Mouse (Mus musculus): Measurements from ENCODE around the gene Gna11. TPM values are rescaled to one million over a fixed set of nuclear protein-coding genes. Genes with fewer than 3 reads are reported as not detected.

Gna11 gene
- polyA plus RNA-seq, 2 experiments: 89.1 to 97.4 TPM

DNA sequence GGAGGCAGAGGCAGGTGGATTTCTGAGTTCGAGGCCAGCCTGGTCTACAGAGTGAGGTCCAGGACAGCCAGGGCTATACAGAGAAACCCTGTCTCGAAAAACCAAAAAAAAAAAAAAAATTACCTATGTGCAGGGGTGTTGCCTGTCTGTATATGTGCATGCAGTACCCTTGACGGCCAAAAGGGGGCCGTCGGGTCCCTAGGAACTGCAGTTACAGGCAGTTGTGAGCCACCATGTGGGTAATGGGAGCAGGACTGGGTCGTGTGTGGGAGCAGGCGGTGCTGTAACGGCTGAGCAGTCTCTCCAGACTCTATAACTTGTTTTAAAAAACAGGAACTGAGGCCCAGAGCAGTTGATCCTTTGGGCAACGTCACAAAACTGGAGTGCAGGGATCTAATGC lies 61.0 kb downstream of the Gna11 start:
- H3K27me3 ChIP-seq (ENCODE audit: control insufficient read depth, insufficient read depth, low read length): peaks cover 20% of the 10 kb centered on the region
- H3K9me3 ChIP-seq (ENCODE audit: control insufficient read depth, low read length): no peaks in the 10 kb centered on the region
- H3K4me1 ChIP-seq (ENCODE audit: control insufficient read depth, insufficient read depth, low read length): no peaks in the 10 kb centered on the region
- WGBS: 24% methylated on average over 9 of the region's 9 CpGs
- H3K4me2 ChIP-seq (replicated peaks; ENCODE audit: low read depth, low read length, severe bottlenecking): no peak overlapping the region
- no peak overlapping the region for H3K27ac ChIP-seq (replicated peaks; ENCODE audit: low read depth, low read length)
- H3K9ac ChIP-seq (ENCODE audit: low read depth, low read length, severe bottlenecking): no peak overlapping the region
- DNase-seq (ENCODE audit: low spot score): no peak
- ATAC-seq (ENCODE audit: low FRiP score, low read depth): no peak
- peaks cover 28% of the 10 kb centered on the region for H3K36me3 ChIP-seq (ENCODE audit: control insufficient read depth, insufficient read depth, low read length)
- H3K4me3 ChIP-seq (replicated peaks; ENCODE audit: low read length): no peak overlapping the region
- no peak for TF ChIP-seq POLR2A (IDR thresholded peaks at IDR 0.05; ENCODE audit: borderline replicate concordance, extremely low read depth, insufficient read depth, insufficient read length)

- H3K27ac ChIP-seq (replicated peaks; ENCODE audit: low read depth, low read length): no peak within 1 kb of the TSS
- no peaks in the 10 kb centered on the region for H3K9me3 ChIP-seq (ENCODE audit: control insufficient read depth, low read length)
- WGBS: 1% methylated on average over 25 of the region's 36 CpGs
- ATAC-seq (ENCODE audit: low FRiP score, low read depth): peak; percentile 53
- peaks cover 20% of the 10 kb centered on the region for H3K27me3 ChIP-seq (ENCODE audit: control insufficient read depth, insufficient read depth, low read length)
- H3K4me3 ChIP-seq (replicated peaks; ENCODE audit: low read length): peak within 1 kb of the TSS; percentile 48
- no peak for TF ChIP-seq POLR2A (IDR thresholded peaks at IDR 0.05; ENCODE audit: borderline replicate concordance, extremely low read depth, insufficient read depth, insufficient read length)
- H3K9ac ChIP-seq (ENCODE audit: low read depth, low read length, severe bottlenecking): peak within 1 kb of the TSS; percentile 55
- H3K4me2 ChIP-seq (replicated peaks; ENCODE audit: low read depth, low read length, severe bottlenecking): peak within 1 kb of the TSS; percentile 83
- no peak for DNase-seq (ENCODE audit: low spot score)
- no peaks in the 10 kb centered on the region for H3K4me1 ChIP-seq (ENCODE audit: control insufficient read depth, insufficient read depth, low read length)
- peaks cover 13% of the 10 kb centered on the region for H3K36me3 ChIP-seq (ENCODE audit: control insufficient read depth, insufficient read depth, low read length)
Measured at GRCm38 (mm10) chr10:81482533-81482889, 62.5 kb downstream of the Gna11 start, which contains the start of gene Celf5. Celf5 (minus strand) TSS chr10:81482709.

DNA sequence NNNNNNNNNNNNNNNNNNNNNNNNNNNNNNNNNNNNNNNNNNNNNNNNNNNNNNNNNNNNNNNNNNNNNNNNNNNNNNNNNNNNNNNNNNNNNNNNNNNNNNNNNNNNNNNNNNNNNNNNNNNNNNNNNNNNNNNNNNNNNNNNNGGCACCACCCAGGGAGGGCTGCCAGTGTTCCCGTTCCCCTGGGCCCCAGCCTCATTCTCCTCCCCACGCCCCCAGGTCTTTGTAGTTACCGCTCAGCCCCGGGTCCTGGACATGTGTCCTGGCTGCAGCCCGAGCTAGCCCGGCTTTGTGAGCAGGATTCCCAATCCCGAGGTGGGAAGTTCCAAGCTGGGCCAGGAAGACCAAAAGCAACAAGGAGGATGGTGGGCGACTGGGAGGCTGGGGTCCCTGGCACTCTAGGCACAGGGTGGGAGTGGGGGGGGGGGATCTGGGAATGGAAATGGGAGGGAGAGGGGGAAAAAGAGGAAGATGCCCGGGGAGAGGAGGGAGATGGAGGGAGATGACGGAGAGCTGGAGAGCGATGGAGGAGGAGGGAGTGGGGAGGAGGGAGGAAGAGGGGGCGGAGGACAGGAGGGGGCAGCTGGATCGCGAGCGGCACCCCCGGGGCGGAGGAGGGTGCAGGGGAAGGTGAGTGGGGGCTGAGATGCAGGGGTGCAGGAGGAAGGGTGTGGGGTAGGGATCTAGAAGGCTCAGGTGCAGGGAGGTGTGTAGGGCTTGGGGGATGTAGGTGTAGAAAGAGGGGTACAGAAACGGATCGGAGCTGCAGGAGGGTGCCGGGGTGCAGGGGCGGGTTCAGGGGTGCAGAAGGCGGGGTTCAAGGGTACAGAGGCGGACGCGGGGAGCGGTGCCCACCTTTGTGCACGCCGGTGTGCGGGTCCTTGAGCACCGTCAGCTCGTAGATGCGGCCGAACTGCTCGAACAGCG lies 63.1 kb downstream of the Gna11 start:
- ATAC-seq (ENCODE audit: low FRiP score, low read depth): 0 out of 2 replicates have a peak, but pooled peaks have one; percentile 3

More for the DNA sequence above, 63.1 kb downstream of the Gna11 start:
- no peak for DNase-seq (ENCODE audit: low spot score)
- no peaks in the 10 kb centered on the region for H3K9me3 ChIP-seq (ENCODE audit: control insufficient read depth, low read length)
- peak overlapping the region; percentile 48 for H3K4me3 ChIP-seq (replicated peaks; ENCODE audit: low read length)
- peak overlapping the region; percentile 55 for H3K9ac ChIP-seq (ENCODE audit: low read depth, low read length, severe bottlenecking)
- peaks cover 20% of the 10 kb centered on the region for H3K27me3 ChIP-seq (ENCODE audit: control insufficient read depth, insufficient read depth, low read length)
- no peaks in the 10 kb centered on the region for H3K4me1 ChIP-seq (ENCODE audit: control insufficient read depth, insufficient read depth, low read length)
- H3K4me2 ChIP-seq (replicated peaks; ENCODE audit: low read depth, low read length, severe bottlenecking): peak overlapping the region; percentile 83
- peaks cover 6% of the 10 kb centered on the region; the same call in 1 of the 2 replicates for H3K36me3 ChIP-seq (ENCODE audit: control insufficient read depth, insufficient read depth, low read length)
- TF ChIP-seq POLR2A (IDR thresholded peaks at IDR 0.05; ENCODE audit: borderline replicate concordance, extremely low read depth, insufficient read depth, insufficient read length): no peak
- 3% methylated on average over 35 of the region's 35 CpGs for WGBS
- no peak overlapping the region for H3K27ac ChIP-seq (replicated peaks; ENCODE audit: low read depth, low read length)

Small RNA genes lying within 50 kb of the gene (microRNA-seq; reads per million reads assigned to microRNA genes)
- not detected for gene Gm25595

Other genes with a start within 250 kb of the Gna11 start
- gene Cactin, start 224.1 kb downstream of the Gna11 start, polyA plus RNA-seq (2012; rRNA removed): 46.5 and 50.0 TPM in 2 replicates
- gene Cactin, start 224.1 kb downstream of the Gna11 start, polyA plus RNA-seq (2014; fragmentation: Nextera tagmentation; extraction: Ambion mirVana): 25.3 and 33.9 TPM in 2 replicates
- gene Tbxa2r, start 216.5 kb downstream of the Gna11 start, polyA plus RNA-seq (2012; rRNA removed): 9.2 and 13.7 TPM in 2 replicates
- gene Tbxa2r, start 216.5 kb downstream of the Gna11 start, polyA plus RNA-seq (2014; fragmentation: Nextera tagmentation; extraction: Ambion mirVana): 8.5 and 10.8 TPM in 2 replicates
- gene Gipc3, start 201.9 kb downstream of the Gna11 start, polyA plus RNA-seq (2012; rRNA removed): 0.09 and 0.12 TPM in 2 replicates
- 0.06 TPM in 2 replicates for gene Gipc3, start 201.9 kb downstream of the Gna11 start, polyA plus RNA-seq (2014; fragmentation: Nextera tagmentation; extraction: Ambion mirVana)
- gene Hmg20b, start 194.7 kb downstream of the Gna11 start, polyA plus RNA-seq (2012; rRNA removed): 135 and 137 TPM in 2 replicates
- gene Hmg20b, start 194.7 kb downstream of the Gna11 start, polyA plus RNA-seq (2014; fragmentation: Nextera tagmentation; extraction: Ambion mirVana): 92.9 and 104 TPM in 2 replicates
- gene Mfsd12, start 187.7 kb downstream of the Gna11 start, polyA plus RNA-seq (2012; rRNA removed): 12.0 and 18.5 TPM in 2 replicates
- gene Mfsd12, start 187.7 kb downstream of the Gna11 start, polyA plus RNA-seq (2014; fragmentation: Nextera tagmentation; extraction: Ambion mirVana): 6.8 and 8.0 TPM in 2 replicates
- gene 4930404N11Rik, start 179.4 kb downstream of the Gna11 start, polyA plus RNA-seq (2012; rRNA removed): 0.43 and 0.95 TPM in 2 replicates
- 0.37 and 0.41 TPM in 2 replicates for gene 4930404N11Rik, start 179.4 kb downstream of the Gna11 start, polyA plus RNA-seq (2014; fragmentation: Nextera tagmentation; extraction: Ambion mirVana)
- gene Fzr1, start 166.7 kb downstream of the Gna11 start, polyA plus RNA-seq (2012; rRNA removed): 109 and 142 TPM in 2 replicates
- gene Fzr1, start 166.7 kb downstream of the Gna11 start, polyA plus RNA-seq (2014; fragmentation: Nextera tagmentation; extraction: Ambion mirVana): 92.8 and 95.5 TPM in 2 replicates
- gene Dohh, start 160.8 kb downstream of the Gna11 start, polyA plus RNA-seq (2012; rRNA removed): 54.3 and 66.7 TPM in 2 replicates
- gene Dohh, start 160.8 kb downstream of the Gna11 start, polyA plus RNA-seq (2014; fragmentation: Nextera tagmentation; extraction: Ambion mirVana): 60.0 and 63.7 TPM in 2 replicates
- 4.3 and 5.0 TPM in 2 replicates for gene Gm48551, start 160.7 kb downstream of the Gna11 start, polyA plus RNA-seq (2012; rRNA removed)
- 1.1 and 2.9 TPM in 2 replicates for gene Gm48551, start 160.7 kb downstream of the Gna11 start, polyA plus RNA-seq (2014; fragmentation: Nextera tagmentation; extraction: Ambion mirVana)
- 6.8 and 9.5 TPM in 2 replicates for gene Gm48552, start 156.2 kb downstream of the Gna11 start, polyA plus RNA-seq (2012; rRNA removed)
- gene Gm48552, start 156.2 kb downstream of the Gna11 start, polyA plus RNA-seq (2014; fragmentation: Nextera tagmentation; extraction: Ambion mirVana): 0.99 and 1.2 TPM in 2 replicates
- gene Smim24, start 152.1 kb downstream of the Gna11 start, polyA plus RNA-seq (2012; rRNA removed): 7.5 and 7.8 TPM in 2 replicates
- gene Smim24, start 152.1 kb downstream of the Gna11 start, polyA plus RNA-seq (2014; fragmentation: Nextera tagmentation; extraction: Ambion mirVana): 4.3 and 4.6 TPM in 2 replicates
- gene Nfic, start 89.6 kb downstream of the Gna11 start, polyA plus RNA-seq (2012; rRNA removed): 38.1 and 56.4 TPM in 2 replicates
- 97.3 and 98.9 TPM in 2 replicates for gene Nfic, start 89.6 kb downstream of the Gna11 start, polyA plus RNA-seq (2014; fragmentation: Nextera tagmentation; extraction: Ambion mirVana)
- gene Celf5, start 62.5 kb downstream of the Gna11 start, polyA plus RNA-seq (2012; rRNA removed): 5.9 and 7.9 TPM in 2 replicates
- 0.85 and 1.6 TPM in 2 replicates for gene Celf5, start 62.5 kb downstream of the Gna11 start, polyA plus RNA-seq (2014; fragmentation: Nextera tagmentation; extraction: Ambion mirVana)
- gene Ncln, start 48.8 kb downstream of the Gna11 start, polyA plus RNA-seq (2012; rRNA removed): 218 and 324 TPM in 2 replicates
- gene Ncln, start 48.8 kb downstream of the Gna11 start, polyA plus RNA-seq (2014; fragmentation: Nextera tagmentation; extraction: Ambion mirVana): 76.4 and 89.7 TPM in 2 replicates
- gene S1pr4, start 45.1 kb downstream of the Gna11 start, polyA plus RNA-seq (2012; rRNA removed): 0.50 and 0.79 TPM in 2 replicates
- gene S1pr4, start 45.1 kb downstream of the Gna11 start, polyA plus RNA-seq (2014; fragmentation: Nextera tagmentation; extraction: Ambion mirVana): 0.23 and 0.66 TPM in 2 replicates
- 3.7 and 3.8 TPM in 2 replicates for gene Gna15, start 21.0 kb downstream of the Gna11 start, polyA plus RNA-seq (2012; rRNA removed)
- 3.4 and 3.8 TPM in 2 replicates for gene Gna15, start 21.0 kb downstream of the Gna11 start, polyA plus RNA-seq (2014; fragmentation: Nextera tagmentation; extraction: Ambion mirVana)
- 472 and 473 TPM in 2 replicates for gene Aes, start 14.3 kb upstream of the Gna11 start, polyA plus RNA-seq (2012; rRNA removed)
- 380 and 393 TPM in 2 replicates for gene Aes, start 14.3 kb upstream of the Gna11 start, polyA plus RNA-seq (2014; fragmentation: Nextera tagmentation; extraction: Ambion mirVana)
- gene Tle2, start 29.4 kb upstream of the Gna11 start, polyA plus RNA-seq (2012; rRNA removed): 250 and 345 TPM in 2 replicates
- gene Tle2, start 29.4 kb upstream of the Gna11 start, polyA plus RNA-seq (2014; fragmentation: Nextera tagmentation; extraction: Ambion mirVana): 38.1 and 52.2 TPM in 2 replicates
- gene Tle6, start 55.9 kb upstream of the Gna11 start, polyA plus RNA-seq (2012; rRNA removed): 24.2 and 28.0 TPM in 2 replicates
- 9.2 and 16.6 TPM in 2 replicates for gene Tle6, start 55.9 kb upstream of the Gna11 start, polyA plus RNA-seq (2014; fragmentation: Nextera tagmentation; extraction: Ambion mirVana)
- gene BC025920, start 61.1 kb upstream of the Gna11 start, polyA plus RNA-seq (2012; rRNA removed): 3.8 and 4.0 TPM in 2 replicates
- gene BC025920, start 61.1 kb upstream of the Gna11 start, polyA plus RNA-seq (2014; fragmentation: Nextera tagmentation; extraction: Ambion mirVana): 0.58 and 0.78 TPM in 2 replicates
- gene Sirt6, start 82.6 kb upstream of the Gna11 start, polyA plus RNA-seq (2012; rRNA removed): 70.7 and 92.4 TPM in 2 replicates
- 39.5 and 40.7 TPM in 2 replicates for gene Sirt6, start 82.6 kb upstream of the Gna11 start, polyA plus RNA-seq (2014; fragmentation: Nextera tagmentation; extraction: Ambion mirVana)
- gene Ankrd24, start 83.3 kb upstream of the Gna11 start, polyA plus RNA-seq (2012; rRNA removed): 79.9 and 100 TPM in 2 replicates
- 5.3 and 9.6 TPM in 2 replicates for gene Ankrd24, start 83.3 kb upstream of the Gna11 start, polyA plus RNA-seq (2014; fragmentation: Nextera tagmentation; extraction: Ambion mirVana)
- gene Gm10778, start 103.9 kb upstream of the Gna11 start, polyA plus RNA-seq (2012; rRNA removed): 2.1 and 2.8 TPM in 2 replicates
- 3.8 TPM in 2 replicates for gene Gm10778, start 103.9 kb upstream of the Gna11 start, polyA plus RNA-seq (2014; fragmentation: Nextera tagmentation; extraction: Ambion mirVana)
- gene Zfp433, start 159.6 kb upstream of the Gna11 start, polyA plus RNA-seq (2012; rRNA removed): 4.9 and 6.6 TPM in 2 replicates
- gene Zfp433, start 159.6 kb upstream of the Gna11 start, polyA plus RNA-seq (2014; fragmentation: Nextera tagmentation; extraction: Ambion mirVana): 15.0 and 18.0 TPM in 2 replicates
- 3.9 and 6.2 TPM in 2 replicates for gene Gm3055, start 226.0 kb upstream of the Gna11 start, polyA plus RNA-seq (2012; rRNA removed)
- gene Gm3055, start 226.0 kb upstream of the Gna11 start, polyA plus RNA-seq (2014; fragmentation: Nextera tagmentation; extraction: Ambion mirVana): 10.9 and 12.5 TPM in 2 replicates